Mouse (Mus musculus) lung, postnatal 0 days (tissue): ENCODE data around the gene Gm17657.

Experiments used
- CTCF ChIP-seq: IDR thresholded peaks from 2 replicates; pipeline ENCODE4 v1.5.1; 2016; ENCODE audit warnings: antibody characterized with exemption, mild to moderate bottlenecking
- EP300 ChIP-seq: IDR thresholded peaks from 2 replicates; pipeline ENCODE4 v1.6.1; 2016; ENCODE audit warnings: antibody characterized with exemption, mild to moderate bottlenecking, control low read depth

DNA sequence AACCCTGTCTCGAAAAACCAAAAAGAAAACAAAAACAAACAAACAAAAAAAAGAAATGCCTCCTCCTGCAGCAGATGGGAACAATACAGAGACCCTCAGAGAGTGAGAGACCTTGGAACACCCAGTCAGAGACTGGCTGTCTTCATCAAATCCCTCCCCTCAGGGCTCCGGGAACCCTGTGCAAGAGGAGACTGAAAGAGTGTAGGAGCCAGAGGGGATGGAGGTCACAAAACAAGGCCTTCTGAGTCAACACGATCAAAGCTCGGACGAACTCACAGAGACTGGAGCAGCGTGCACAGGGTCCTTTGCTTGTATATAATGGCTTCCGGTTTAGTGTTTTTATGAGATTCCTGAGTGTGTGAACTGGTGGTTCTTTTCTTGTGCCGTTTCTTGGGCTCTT lies 9.0 kb downstream of the Gm17657 start:
- TF ChIP-seq CTCF (no peak), EP300 (no peak)
